Mouse (Mus musculus) embryonic stem cell, embryonic (primary cell): ENCODE results near the gene Muc5ac.

Source experiments
- CTCF ChIA-PET, 4 experiments: fragments of 300-600 bp in 2 of 4; fragments of 350-600 bp in 2 of 4; sonication (Branson Sonifier 250); formaldehyde crosslinking; loops; one replicate each; lab custom pipeline; 2022; ENCODE audit warnings: inconsistent platforms in 2 of 4; lab: Charles Lee
- POLR2A ChIA-PET, 4 experiments: fragments of 300-600 bp in 2 of 4; fragments of 350-600 bp in 2 of 4; sonication (Branson Sonifier 250); formaldehyde crosslinking; loops; one replicate each; lab custom pipeline; 2022; ENCODE audit warnings: antibody characterized with exemption in 4 of 4, inconsistent platforms in 1 of 4; lab: Charles Lee

The Muc5ac gene

GRCm38 (mm10) chr7:141818267-141818666 lies 29.5 kb downstream of the Muc5ac start:
- CTCF ChIA-PET: interaction anchor here in 2 of 4 experiments (1.0 to 1.3 kb wide), 2 partner anchors 63 kb away, joined by 3 to 4 read pairs; no protein-coding TSS in a partner anchor
- POLR2A ChIA-PET: no interaction called here

- POLR2A ChIA-PET: interaction anchor here in 2 of 4 experiments (0.6 to 0.7 kb wide), 2 partner anchors 145 to 294 kb away, joined by 3 to 5 read pairs; no protein-coding TSS in a partner anchor
- CTCF ChIA-PET: no interaction called here
Observed at GRCm38 (mm10) chr7:141822582-141823261, 34.0 kb downstream of the Muc5ac start.

- CTCF ChIA-PET: no interaction called here
- POLR2A ChIA-PET: no interaction called here
Observed at GRCm38 (mm10) chr7:141823699-141824098, 34.9 kb downstream of the Muc5ac start.

GRCm38 (mm10) chr7:141824398-141824797 lies 35.6 kb downstream of the Muc5ac start:
- ChIA-PET POLR2A (no interaction called here), CTCF (no interaction called here)

GRCm38 (mm10) chr7:141835941-141836340 lies 47.2 kb downstream of the Muc5ac start:
- POLR2A ChIA-PET: no interaction called here

GRCm38 (mm10) chr7:141836423-141836822 lies 47.7 kb downstream of the Muc5ac start:
- ChIA-PET CTCF (interaction anchor here in 1 of 4 experiments (0.9 kb wide), 1 partner anchor 81 kb away, joined by 3 read pairs; no protein-coding TSS in a partner anchor), POLR2A (no interaction called here)

More at GRCm38 (mm10) chr7:141835941-141836340, 47.2 kb downstream of the Muc5ac start:
- CTCF ChIA-PET: interaction anchor here in 1 of 4 experiments (0.9 kb wide), 1 partner anchor 80 kb away, joined by 3 read pairs; no protein-coding TSS in a partner anchor

GRCm38 (mm10) chr7:141838779-141839178 lies 50.0 kb downstream of the Muc5ac start, which contains the start of gene Muc5b:
Gene Muc5b, plus strand, starts transcription at chr7:141839070.
- ChIA-PET CTCF (no interaction called here), POLR2A (interaction anchor here in 1 of 4 experiments (1.2 kb wide), 1 partner anchor 10 kb away, joined by 3 read pairs; no protein-coding TSS in a partner anchor)

GRCm38 (mm10) chr7:141840354-141840753 lies 51.6 kb downstream of the Muc5ac start:
- CTCF ChIA-PET: interaction anchor here in 1 of 4 experiments (0.7 kb wide), 1 partner anchor 60 kb away, joined by 5 read pairs; no protein-coding TSS in a partner anchor
- POLR2A ChIA-PET: interaction anchor here in 1 of 4 experiments (1.6 kb wide), 1 partner anchor 83 kb away, joined by 3 read pairs; no protein-coding TSS in a partner anchor

- CTCF ChIA-PET: no interaction called here
- POLR2A ChIA-PET: no interaction called here
Observed at GRCm38 (mm10) chr7:141861046-141861445, 72.3 kb downstream of the Muc5ac start.
